Mouse (Mus musculus) kidney, adult 2 months (tissue): ENCODE measurements at regions not wholly inside any gene's neighbourhood (a gene's known extent, or its start where the extent isn't known, plus 50 kb on each side); places are given as distances from the start of the nearest gene placed in this dataset.

ENCODE experiments used
- CTCF ChIP-seq: fragments of 200-500 bp; conservative IDR thresholded peaks from 2 replicates; pipeline ENCODE4 v1.5.1; 2011; ENCODE audit warnings: low read depth, mild to moderate bottlenecking, control low read depth, low read length, moderate library complexity, mixed read lengths; ENCODE audit not compliant: insufficient read depth, insufficient read length
- POLR2A ChIP-seq: fragments of 200-500 bp; IDR thresholded peaks from one replicate; pipeline ENCODE4 v1.6.1; 2011; ENCODE audit warnings: low read depth, low read length, control low read depth

DNA sequence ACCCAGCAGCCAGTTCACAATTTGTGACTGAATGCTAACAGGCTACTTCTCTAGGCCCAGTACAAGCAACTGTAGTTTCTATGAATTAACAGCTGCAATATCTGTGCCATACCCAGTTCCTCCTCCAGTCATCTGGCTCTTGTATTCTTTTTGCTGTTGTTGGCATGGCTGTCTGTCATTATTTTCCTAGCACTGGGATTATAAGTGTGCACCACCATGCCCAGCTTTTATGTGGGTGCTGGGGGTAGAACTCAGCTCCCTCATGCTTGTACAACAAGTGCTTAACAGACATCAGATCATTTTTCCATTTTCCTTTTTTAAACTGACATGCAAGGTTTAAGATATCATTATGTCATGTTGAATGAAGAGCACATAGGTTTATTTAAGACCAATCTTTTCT lies 789.9 kb downstream of the Slc4a3 start:
- TF ChIP-seq CTCF (no peak), POLR2A (no peak)
